Mouse (Mus musculus): ENCODE data around the gene Aig1.
"Not testable (repeated sequence)": the region's sequence is repeated elsewhere in the genome, so short reads cannot be mapped to it uniquely, and the experiment has no call there.

Aig1 gene

DNA sequence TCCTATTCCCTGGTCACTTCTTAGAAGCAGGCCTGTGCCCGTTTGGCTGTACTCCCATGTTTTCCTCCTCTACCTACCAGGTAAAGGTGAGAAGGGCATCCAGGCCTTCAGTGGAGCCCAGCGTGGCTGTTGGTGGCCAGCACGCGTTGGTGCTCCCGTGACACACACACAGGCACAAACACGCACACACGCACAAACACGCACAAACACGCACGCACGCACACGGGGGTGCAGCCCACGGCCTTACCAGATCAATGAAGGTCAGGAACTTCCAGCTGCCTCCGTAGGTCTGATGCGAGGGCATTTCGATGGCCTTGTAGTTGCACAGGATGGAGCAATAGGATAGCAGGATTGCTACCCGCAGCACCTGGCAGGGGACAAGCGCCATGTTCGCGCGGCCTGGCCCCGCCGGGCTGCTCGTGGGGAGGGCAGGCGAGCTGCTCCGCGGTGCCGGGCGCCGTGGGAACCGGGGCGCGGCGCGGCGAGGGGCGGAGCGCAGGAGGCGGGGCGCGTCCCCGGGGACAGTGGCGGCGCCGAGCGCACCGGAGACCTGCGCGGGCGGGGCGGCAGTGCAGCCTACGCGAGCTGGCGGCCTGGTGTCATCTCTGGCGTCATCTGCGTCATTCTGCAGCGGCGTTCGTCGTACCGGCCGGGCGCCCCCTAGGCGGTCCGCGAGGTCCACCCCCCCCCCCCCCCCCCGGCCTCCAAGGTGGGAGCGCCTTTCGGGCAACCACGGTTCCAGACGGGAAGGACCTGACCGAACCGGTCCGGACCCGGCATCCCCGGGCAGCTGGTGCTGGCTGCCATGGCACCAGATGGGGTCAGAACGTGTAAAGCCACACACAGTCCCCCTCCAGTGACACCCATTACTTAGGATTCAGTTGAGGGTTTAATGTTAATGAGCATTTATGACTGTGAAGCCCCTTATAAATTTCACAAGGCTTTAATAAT lies at the start of gene Aig1:
Gene Aig1 (minus strand): TSS at position 610 of the 951 bp plus-strand sequence.
- in situ Hi-C loops (cut with MboI, MseI) = loop anchor here in 1 of 2 experiments (5.0 to 10.0 kb wide), 2 partner anchors 94 to 314 kb away; partner anchors contain the start of genes Adat2 and Pex3

GRCm38 (mm10) chr10:13916645-13917342 lies 48.0 kb upstream of the Aig1 start:
- in situ Hi-C loops (cut with MboI, MseI) = no loop called here

DNA sequence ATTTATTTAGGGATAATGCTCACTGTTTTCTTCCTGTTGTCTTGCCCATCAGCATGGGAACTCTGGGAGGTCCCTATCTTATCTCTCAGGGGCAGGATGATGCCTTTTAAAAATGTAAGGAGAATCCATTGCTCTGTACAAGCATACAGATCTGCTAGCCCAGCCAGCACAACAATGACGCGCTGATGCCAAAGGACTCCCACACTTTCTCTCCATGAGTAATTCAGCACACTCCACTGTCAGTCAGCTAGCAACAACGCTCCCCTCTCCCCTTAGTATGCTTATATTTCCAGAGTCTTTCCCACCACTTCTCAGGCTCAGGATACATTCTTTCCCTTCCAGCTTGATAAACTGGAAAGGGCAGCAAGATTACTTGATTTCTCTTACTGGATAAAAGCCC lies 46.4 kb upstream of the Aig1 start:
- in situ Hi-C loops (cut with MboI, MseI) = no loop called here

- in situ Hi-C loops (cut with MboI, MseI) = no loop called here
Measured at GRCm38 (mm10) chr10:13913689-13914088, 44.9 kb upstream of the Aig1 start.

DNA sequence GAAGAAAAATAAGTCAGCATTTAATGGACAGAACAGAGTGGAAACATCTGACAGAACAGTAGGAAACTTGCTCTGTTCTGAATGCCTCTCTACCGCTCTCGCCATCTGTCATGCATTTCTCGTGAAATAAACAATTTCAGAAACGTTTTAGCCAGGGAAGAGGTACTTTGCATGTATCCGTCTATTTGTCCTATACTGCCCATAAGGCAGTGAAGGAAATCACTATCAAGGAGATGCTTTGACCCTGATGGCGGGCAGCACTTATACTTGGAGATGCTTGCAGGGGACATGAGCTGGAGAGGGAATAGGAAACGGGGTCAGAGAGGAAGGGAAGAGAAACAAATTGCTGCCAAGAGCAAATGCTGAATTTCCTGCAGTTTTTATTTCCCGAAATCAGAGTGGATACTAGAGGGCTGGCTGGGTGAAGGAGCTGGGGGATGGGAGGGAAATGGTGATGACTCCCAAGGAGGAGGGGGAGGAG lies 37.5 kb upstream of the Aig1 start:
- in situ Hi-C loops (cut with MboI, MseI) = no loop called here

DNA sequence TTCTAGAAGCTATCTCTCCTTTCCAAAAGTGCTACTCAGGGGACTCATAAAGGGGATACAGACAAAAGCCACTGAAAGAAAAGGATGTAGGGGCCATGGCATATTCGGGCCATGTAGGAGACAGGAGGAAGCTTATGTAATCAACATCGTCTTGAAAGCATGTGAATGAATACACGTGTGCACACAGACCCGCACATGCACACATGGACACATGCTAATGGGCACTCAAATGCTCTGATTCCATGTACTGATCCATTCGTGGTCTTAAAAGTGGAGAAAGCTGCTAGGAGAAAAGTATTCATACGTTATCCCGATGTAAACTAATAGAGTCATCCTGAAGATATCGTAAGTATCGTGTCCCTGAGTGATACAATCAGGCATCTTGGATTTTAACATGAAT lies 36.8 kb upstream of the Aig1 start:
- in situ Hi-C loops (cut with MboI, MseI) = no loop called here

DNA sequence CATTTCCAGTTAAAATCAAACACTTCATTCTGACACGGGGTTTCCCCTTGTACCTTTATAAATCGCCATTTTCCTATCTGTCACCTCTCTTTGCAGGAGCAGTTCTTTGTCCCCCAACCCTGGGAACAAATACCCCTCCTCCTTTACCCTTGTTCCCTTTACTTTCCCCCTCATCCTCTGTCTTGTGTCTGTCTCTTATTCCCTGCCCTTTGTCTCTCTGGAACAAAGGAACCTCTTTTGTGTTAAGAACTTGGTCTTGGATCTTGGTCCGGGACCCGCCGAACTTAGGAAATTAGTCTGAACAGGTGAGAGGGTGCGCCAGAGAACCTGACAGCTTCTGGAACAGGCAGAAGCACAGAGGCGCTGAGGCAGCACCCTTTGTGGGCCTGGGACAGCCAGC lies 24.0 kb upstream of the Aig1 start:
- in situ Hi-C loops (cut with MboI, MseI) = not testable (repeated sequence)

DNA sequence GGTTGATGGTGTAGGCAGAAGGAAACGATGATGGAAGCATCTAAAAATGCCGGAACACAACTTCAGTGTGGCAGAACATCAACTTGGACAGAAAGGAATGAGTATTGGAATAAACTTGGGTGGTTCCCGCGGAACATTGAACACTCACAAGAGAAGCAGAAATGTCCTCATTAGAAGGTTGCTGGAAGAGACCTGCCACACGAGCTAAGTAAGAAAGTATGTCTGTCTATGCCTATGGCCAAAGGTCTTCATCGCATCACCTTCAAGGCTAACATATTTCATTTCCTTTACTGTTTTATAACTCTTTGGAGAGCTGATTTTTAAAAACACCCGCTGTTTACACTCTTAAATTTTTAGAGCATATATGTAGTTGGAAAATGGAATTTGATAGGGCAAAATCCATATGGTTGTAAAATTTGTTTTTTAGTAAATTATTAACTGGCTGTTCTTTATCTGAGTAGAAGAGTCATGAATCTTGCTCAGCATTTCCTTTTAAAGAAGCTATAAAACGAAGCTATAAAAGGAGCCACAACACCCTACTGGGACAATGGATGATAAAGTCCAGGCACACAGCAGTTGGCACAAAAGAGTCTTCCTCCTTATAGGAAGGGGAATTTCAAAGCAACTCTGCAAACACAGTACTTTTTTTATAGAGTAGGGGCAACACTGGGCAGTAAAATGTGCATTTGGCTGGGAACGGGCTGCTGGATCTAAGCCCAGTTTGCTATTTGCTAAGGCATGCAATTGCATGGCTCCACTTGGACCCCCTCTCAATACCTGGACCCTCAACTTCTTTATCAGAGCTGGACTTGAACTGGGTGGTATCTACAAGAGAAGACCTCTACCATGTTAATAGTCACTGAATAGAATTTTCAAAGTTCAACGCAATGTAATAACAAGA lies 14.4 kb upstream of the Aig1 start:
- in situ Hi-C loops (cut with MboI, MseI) = no loop called here

- in situ Hi-C loops (cut with MboI, MseI) = no loop called here
Measured at GRCm38 (mm10) chr10:13882490-13882889, 13.7 kb upstream of the Aig1 start.

- in situ Hi-C loops (cut with MboI, MseI) = no loop called here
Measured at GRCm38 (mm10) chr10:13878696-13879095, 9.9 kb upstream of the Aig1 start.

DNA sequence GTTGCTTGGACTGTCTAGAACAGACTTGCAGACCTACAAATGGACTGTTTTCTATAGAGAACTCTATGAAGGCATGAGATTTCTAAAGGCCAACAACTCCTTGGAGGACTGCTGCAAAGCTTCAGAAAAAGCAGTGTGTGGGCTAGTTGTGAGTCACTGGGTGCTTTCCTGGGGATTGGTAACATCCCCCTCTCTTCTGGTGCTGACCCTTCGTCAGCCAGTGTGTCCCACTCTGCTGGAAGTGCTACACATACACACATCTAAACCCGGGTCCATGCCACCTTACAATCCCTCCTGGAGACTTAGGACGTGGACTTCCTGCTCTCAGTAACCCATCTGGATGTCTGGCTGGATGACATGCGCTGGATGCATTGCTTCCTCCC lies 6.2 kb upstream of the Aig1 start:
- in situ Hi-C loops (cut with MboI, MseI) = no loop called here

DNA sequence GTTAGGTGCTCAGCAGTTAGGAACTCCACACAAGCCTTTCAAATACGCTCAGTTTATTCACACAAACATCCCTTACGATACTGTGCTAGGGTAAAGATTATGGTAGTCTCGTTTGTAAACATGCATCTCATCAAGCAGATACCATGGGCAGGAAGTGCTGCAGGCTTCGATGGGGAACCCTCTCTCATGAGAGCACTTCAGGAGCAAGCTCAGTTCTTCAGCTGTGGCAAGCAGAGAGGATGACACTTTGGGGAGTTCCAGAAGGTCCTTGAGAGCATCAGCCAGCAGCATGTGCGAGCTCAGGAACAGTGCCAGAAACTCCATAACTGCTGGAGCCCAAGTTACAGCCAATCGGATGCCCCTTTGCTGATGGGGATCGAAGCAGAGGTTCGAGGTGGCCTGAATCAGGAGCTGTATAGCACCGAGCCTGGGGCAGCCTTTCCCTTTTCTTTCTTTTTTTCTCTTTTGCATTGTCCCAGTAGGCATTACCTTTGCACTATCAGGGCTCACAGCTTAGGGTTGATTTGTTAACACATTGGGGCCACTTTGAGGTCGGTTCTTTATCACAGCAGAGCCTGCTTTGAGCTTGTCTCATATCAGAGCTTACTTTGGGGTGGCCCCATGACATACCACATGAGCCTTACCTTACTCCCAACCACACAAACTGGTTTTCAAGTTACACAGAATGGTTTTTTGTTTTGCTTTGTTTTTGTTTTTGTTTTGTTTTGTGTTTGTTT lies 5.7 kb upstream of the Aig1 start:
- in situ Hi-C loops (cut with MboI, MseI) = loop anchor here in 1 of 2 experiments (5.0 kb wide), 2 partner anchors 88 to 407 kb away; no protein-coding TSS in a partner anchor

GRCm38 (mm10) chr10:13870531-13870930 lies 1.8 kb upstream of the Aig1 start:
- in situ Hi-C loops (cut with MboI, MseI) = loop anchor here in 1 of 2 experiments (5.0 kb wide), 2 partner anchors 92 to 403 kb away; no protein-coding TSS in a partner anchor

DNA sequence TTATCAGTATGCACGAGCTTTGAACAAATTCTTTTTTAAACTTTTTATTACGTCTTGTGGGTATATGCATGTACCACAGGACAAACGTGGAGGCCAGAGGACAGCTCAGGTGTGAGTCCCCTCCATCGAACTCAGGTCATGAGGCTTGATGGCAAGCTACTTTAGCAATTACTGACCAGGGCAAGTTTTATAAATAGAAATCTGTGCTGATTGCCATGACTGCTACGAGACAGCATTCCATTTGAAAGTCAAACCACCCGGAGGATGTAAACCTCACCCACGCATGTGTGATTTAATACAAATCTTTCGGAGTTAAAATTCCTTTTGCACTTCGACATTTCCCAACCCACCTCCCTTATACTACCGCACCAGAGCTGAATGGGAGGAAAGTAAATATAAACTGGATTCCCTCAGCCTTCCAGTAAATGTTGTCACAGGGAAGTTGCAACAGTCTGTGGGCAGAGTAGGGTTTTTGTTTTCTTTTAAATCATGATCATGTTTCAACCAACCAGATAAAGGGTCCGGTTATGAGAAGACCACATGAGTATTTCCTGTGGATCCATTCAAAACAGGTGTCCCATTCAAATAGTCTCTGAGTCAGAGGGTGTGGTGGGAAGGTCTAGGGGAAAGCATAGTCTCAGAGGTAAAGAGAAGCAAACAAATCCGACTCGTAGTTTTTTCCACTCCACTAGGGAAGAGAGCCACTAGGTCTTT lies 699 bp upstream of the Aig1 start:
- in situ Hi-C loops (cut with MboI, MseI) = loop anchor here (5.0 to 10.0 kb wide), 3 partner anchors 93 to 402 kb away; partner anchors contain the start of genes Adat2 (in 1 of the 2) and Pex3 (in 1 of the 2)

DNA sequence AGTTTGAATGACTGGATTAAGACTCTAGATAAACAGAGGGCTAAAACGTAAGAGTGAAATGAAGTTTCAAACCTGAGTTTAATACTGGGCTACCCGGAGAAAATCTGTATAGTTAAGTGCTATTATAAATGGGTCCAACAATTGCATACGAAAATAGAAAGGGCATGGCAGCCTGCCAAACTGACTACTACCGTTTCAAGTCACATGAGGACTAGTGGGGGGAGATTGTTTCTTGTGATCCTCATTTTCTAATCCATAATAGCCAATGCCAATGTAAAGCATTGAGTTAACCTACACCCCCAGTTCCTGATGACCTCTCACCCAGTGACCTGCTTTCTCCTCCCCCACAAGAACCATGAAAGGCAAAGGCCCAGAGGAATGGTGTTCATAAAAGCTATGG lies 2.4 kb downstream of the Aig1 start:
- in situ Hi-C loops (cut with MboI, MseI) = loop anchor here in 1 of 2 experiments (5.0 to 10.0 kb wide), 2 partner anchors 96 to 312 kb away; partner anchors contain the start of genes Adat2 and Pex3

GRCm38 (mm10) chr10:13861115-13861909 lies 7.5 kb downstream of the Aig1 start:
- in situ Hi-C loops (cut with MboI, MseI) = loop anchor here in 1 of 2 experiments (10.0 kb wide), 1 partner anchor 307 kb away; the partner anchor contains the start of genes Adat2 and Pex3

- in situ Hi-C loops (cut with MboI, MseI) = no loop called here
Measured at GRCm38 (mm10) chr10:13856438-13856837, 12.3 kb downstream of the Aig1 start.

DNA sequence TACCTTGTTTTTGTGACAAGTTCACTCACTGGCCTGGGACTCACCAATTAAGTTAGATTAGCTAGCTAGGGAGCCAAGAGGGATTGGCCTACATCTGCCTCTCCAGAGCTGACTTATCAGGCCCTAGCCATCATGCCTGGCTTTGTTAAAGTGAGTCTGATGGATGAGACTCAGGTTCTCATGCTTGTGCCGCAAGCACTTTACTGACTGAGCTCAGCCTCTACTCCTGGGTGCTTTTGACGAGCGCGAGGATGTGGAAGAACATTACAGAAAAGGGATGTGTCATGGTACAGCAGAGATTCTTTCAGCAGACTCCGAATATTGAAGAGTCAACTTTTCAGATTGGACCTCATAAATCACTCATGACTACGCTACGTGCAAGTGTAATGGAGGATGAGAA lies 12.8 kb downstream of the Aig1 start:
- in situ Hi-C loops (cut with MboI, MseI) = no loop called here

DNA sequence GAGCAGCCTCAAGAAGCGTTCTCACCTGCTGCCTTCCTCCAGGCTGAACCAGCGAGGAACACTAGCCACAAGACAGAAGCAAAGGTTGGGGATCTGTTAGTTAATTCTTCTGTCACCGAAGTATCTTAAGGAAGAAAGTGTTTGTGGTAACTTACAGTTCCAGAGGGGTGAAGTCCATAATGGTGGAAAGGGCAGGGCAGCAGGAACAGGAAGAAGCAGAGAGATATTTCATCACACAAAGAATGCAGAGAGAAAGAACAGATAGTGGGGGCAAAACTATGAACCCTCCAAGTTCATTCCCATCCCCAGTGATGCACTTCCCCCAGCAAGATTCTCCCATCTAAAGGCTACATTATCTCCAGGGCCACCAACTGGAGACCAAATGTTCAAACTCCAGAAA lies 13.7 kb downstream of the Aig1 start:
- in situ Hi-C loops (cut with MboI, MseI) = no loop called here

All from T-helper 17 cell (primary cell).